Mouse (Mus musculus) cerebellum, postnatal 14 days (tissue): Measurements from ENCODE around the gene Bivm.

Source experiments
- DNase-seq, 2 experiments: peaks; one replicate each; pipeline ENCODE4 v3.0.0; 2021; ENCODE audit warnings: mixed read lengths in 2 of 2

Bivm gene

GRCm38 (mm10) chr1:44178086-44178485 is 59.3 kb downstream of the Bivm start:
- DNase-seq = no peak

- DNase-seq = no peak
These were observed 67.6 kb downstream of the Bivm start for GRCm38 (mm10) chr1:44186396-44186795.
